ENCODE assay signal across 11 mouse cellular contexts in genomic region chr19:40269526-40269925, GRCm38 (mm10). TPM values are rescaled to one million over a fixed set of nuclear protein-coding genes. Genes with fewer than 3 reads are reported as not detected.
DNase-seq lines count a peak whose midpoint lies in the region; ATAC-seq and TF ChIP-seq lines count a peak whose summit lies in the region.
"Had no signal": no experiment of that assay in that cellular context is flagged by ENCODE, and none has a peak within 500 bp of the region (broad histone marks: within the 10 kb centered on the region; RNA-seq: fewer than 3 reads in every experiment).

No protein-coding gene starts in this region.

- DNase-seq in heart, adult 2 months, result peak in 1 of 2 experiments; percentile 42
- DNase-seq in heart, adult 11 months, result no peak
- DNase-seq in limb, embryonic 14.5 days (ENCODE audit: low spot score), result no peak
- no peak for DNase-seq in urinary bladder, adult 18-20 months (ENCODE audit: low spot score in 2 of 2)
- no peak for DNase-seq in B cell, adult 2 months
- no peak for DNase-seq in retina, embryonic 14.5 days (ENCODE audit: low spot score)
- DNase-seq: cerebellum, postnatal 36 days; kidney, postnatal 14 days had no signal

- H3K79me3 ChIP-seq in C2C12 (ENCODE audit: low read depth), result peaks cover 42% of the 10 kb centered on the region

- ATAC-seq in embryonic facial prominence, embryonic 15.5 days (ENCODE audit: insufficient number of reproducible peaks, low FRiP score, low TSS enrichment, low read depth), result no peak
- no peak for ATAC-seq in limb, embryonic 14.5 days (ENCODE audit: low FRiP score, low read depth)
- ATAC-seq: forebrain, embryonic 16.5 days had no signal

- H3K4me1 ChIP-seq in heart, adult 2 months (ENCODE audit: control insufficient read depth, insufficient read depth, low read length), result peaks cover 9% of the 10 kb centered on the region
- peaks cover 12% of the 10 kb centered on the region; the same call in 1 of the 2 replicates for H3K4me1 ChIP-seq in embryonic facial prominence, embryonic 15.5 days
- no peaks in the 10 kb centered on the region for H3K4me1 ChIP-seq in limb, embryonic 14.5 days (ENCODE audit: control insufficient read depth, insufficient read depth, low read length)

- peak overlapping the region; percentile 89 for H3K4me2 ChIP-seq in embryonic facial prominence, embryonic 15.5 days (replicated peaks)
- peak overlapping the region; percentile 98; the same call in 1 of the 2 replicates for H3K4me2 ChIP-seq in limb, embryonic 14.5 days (replicated peaks; ENCODE audit: low read depth, low read length, severe bottlenecking)

- 21% methylated on average over 5 of the region's 5 CpGs for WGBS in heart, adult 2 months
- WGBS in embryonic facial prominence, embryonic 15.5 days, result 52% methylated on average over 5 of the region's 5 CpGs
- 64% methylated on average over 5 of the region's 5 CpGs for WGBS in limb, embryonic 14.5 days

- peak overlapping the region; percentile 65 for H3K27ac ChIP-seq in heart, adult 2 months
- H3K27ac ChIP-seq in embryonic facial prominence, embryonic 15.5 days (replicated peaks), result no peak overlapping the region
- no peak overlapping the region for H3K27ac ChIP-seq in limb, embryonic 14.5 days (replicated peaks; ENCODE audit: low read depth, low read length)

- peak overlapping the region; percentile 42 for H3K9ac ChIP-seq in heart, adult 2 months (ENCODE audit: low read depth, low read length)
- H3K9ac ChIP-seq in embryonic facial prominence, embryonic 15.5 days, result no peak overlapping the region
- H3K9ac ChIP-seq in limb, embryonic 14.5 days (ENCODE audit: low read depth, low read length, severe bottlenecking), result no peak overlapping the region

- no peak for TF ChIP-seq POLR2A in heart, adult 2 months (IDR thresholded peaks at IDR 0.05; ENCODE audit: insufficient read depth, low read depth, low read length)
- no peak for TF ChIP-seq POLR2A in limb, embryonic 14.5 days (IDR thresholded peaks at IDR 0.05; ENCODE audit: borderline replicate concordance, extremely low read depth, insufficient read depth, insufficient read length)

- intact Hi-C loops in heart, adult 2 months (cut with DNase I), result no loop called here

- TF ChIP-seq CTCF in heart, adult 2 months (IDR thresholded peaks at IDR 0.05), result no peak
- no peak for TF ChIP-seq CTCF in C2C12 (IDR thresholded peaks at IDR 0.05; ENCODE audit: control insufficient read depth, insufficient read depth, insufficient read length)

- H3K9me3 ChIP-seq in embryonic facial prominence, embryonic 15.5 days (replicated peaks), result no peaks in the 10 kb centered on the region
- H3K9me3 ChIP-seq in limb, embryonic 14.5 days (ENCODE audit: control insufficient read depth, low read length), result no peaks in the 10 kb centered on the region

- peaks cover 2% of the 10 kb centered on the region; the same call in 1 of the 2 replicates for H3K79me2 ChIP-seq in heart, adult 2 months (replicated peaks; ENCODE audit: control insufficient read depth, insufficient read depth, low read length)
- H3K79me2 ChIP-seq in C2C12 (ENCODE audit: control insufficient read depth, insufficient read depth), result peaks cover 67% of the 10 kb centered on the region

- no peak for TF ChIP-seq EP300 in heart, adult 2 months (IDR thresholded peaks at IDR 0.05; ENCODE audit: insufficient read depth, low read depth, low read length)

- H3K4me3 ChIP-seq in heart, adult 2 months, result peak overlapping the region; percentile 91
- H3K4me3 ChIP-seq in C2C12 (ENCODE audit: insufficient read depth, poor library complexity, severe bottlenecking), result peak overlapping the region; percentile 23
- H3K4me3 ChIP-seq in embryonic facial prominence, embryonic 15.5 days (replicated peaks), result peak overlapping the region; percentile 59; the same call in 1 of the 2 replicates
- H3K4me3 ChIP-seq in limb, embryonic 14.5 days (replicated peaks; ENCODE audit: low read length), result no peak overlapping the region

- no peaks in the 10 kb centered on the region for H3K27me3 ChIP-seq in heart, adult 2 months (ENCODE audit: control insufficient read depth, insufficient read depth, low read length)
- H3K27me3 ChIP-seq in C2C12 (ENCODE audit: control insufficient read depth, insufficient read depth, insufficient read length), result no peaks in the 10 kb centered on the region
- peaks cover 10% of the 10 kb centered on the region; the same call in 1 of the 2 replicates for H3K27me3 ChIP-seq in embryonic facial prominence, embryonic 15.5 days
- H3K27me3 ChIP-seq in limb, embryonic 14.5 days (ENCODE audit: control insufficient read depth, insufficient read depth, low read length), result peaks cover 18% of the 10 kb centered on the region; the same call in 1 of the 2 replicates

- H3K36me3 ChIP-seq in heart, adult 2 months (ENCODE audit: control insufficient read depth, insufficient read depth, low read length), result peaks cover 20% of the 10 kb centered on the region
- peaks cover 20% of the 10 kb centered on the region for H3K36me3 ChIP-seq in C2C12 (ENCODE audit: control insufficient read depth, insufficient read depth)
- H3K36me3 ChIP-seq in embryonic facial prominence, embryonic 15.5 days, result no peaks in the 10 kb centered on the region
- no peaks in the 10 kb centered on the region for H3K36me3 ChIP-seq in limb, embryonic 14.5 days (ENCODE audit: control insufficient read depth, insufficient read depth, low read length)

- peak overlapping the region; percentile 7 for H3ac ChIP-seq in C2C12 (ENCODE audit: control insufficient read depth, insufficient read length, low read depth)

TF ChIP-seq in C2C12, 6 proteins besides CTCF, POLR2A, EP300 and RAD21:
- no peak for TF ChIP-seq MYOG (IDR thresholded peaks at IDR 0.05; ENCODE audit: control insufficient read depth, extremely low read depth, insufficient read length)
- no peak for TF ChIP-seq USF1 (IDR thresholded peaks at IDR 0.05; ENCODE audit: low read depth)
- TF ChIP-seq FOSL1 (IDR thresholded peaks at IDR 0.05; ENCODE audit: insufficient read depth, low read length, poor library complexity, severe bottlenecking), result no peak
- TF ChIP-seq CEBPB (IDR thresholded peaks at IDR 0.05; ENCODE audit: low read depth), result no peak
- no peak for TF ChIP-seq MAX (IDR thresholded peaks at IDR 0.05)
- TF ChIP-seq MYOD1 (IDR thresholded peaks at IDR 0.05; ENCODE audit: control insufficient read depth, insufficient read length, low read depth), result no peak
TF ChIP-seq in C2C12: peak in this region for 0.

RNA-seq across cellular contexts. Expression of gene Pdlim1, which starts 2.1 kb away (rescaled TPM):
- 100 to 1,000 TPM; 137 to 139 TPM for total RNA-seq in heart, adult 2 months (2021)
- polyA plus RNA-seq in heart, adult 2 months (2012; rRNA removed), result 116 and 125 TPM in 2 replicates
- polyA plus RNA-seq in C2C12 (2012; fragmentation: generic; extraction: Trizol), result 198 TPM
- 151 and 164 TPM in 2 replicates for polyA plus RNA-seq in embryonic facial prominence, embryonic 15.5 days (2015; fragmentation: Nextera tagmentation; extraction: Ambion mirVana)
- 64.5 and 85.3 TPM in 2 replicates for polyA plus RNA-seq in limb, embryonic 14.5 days (2012; rRNA removed)
- 175 TPM in 2 replicates for polyA plus RNA-seq in limb, embryonic 14.5 days (2014; fragmentation: Nextera tagmentation; extraction: Ambion mirVana)
